Mouse (Mus musculus) brain, embryonic 14.5 days (tissue): ENCODE results near the gene Kdm6b.

Experiments
- CTCF ChIP-seq: fragments of 200-500 bp; IDR thresholded peaks from 2 replicates; pipeline ENCODE4 v1.5.1; 2012; ENCODE audit warnings: inconsistent platforms, mild to moderate bottlenecking, moderate library complexity, borderline replicate concordance; ENCODE audit not compliant: insufficient read depth, insufficient read length; ENCODE audit errors: extremely low read depth
- POLR2A ChIP-seq: fragments of 200-500 bp; IDR thresholded peaks from 2 replicates; pipeline ENCODE4 v1.6.1; 2012; ENCODE audit warnings: mild to moderate bottlenecking, inconsistent platforms, borderline replicate concordance; ENCODE audit not compliant: poor library complexity, insufficient read depth, insufficient read length, severe bottlenecking; ENCODE audit errors: extremely low read depth

GRCm38 (mm10) chr11:69397581-69398057 is 15.9 kb downstream of the Kdm6b start:
- TF ChIP-seq CTCF = no peak
- TF ChIP-seq POLR2A = no peak
